Mouse (Mus musculus): ENCODE results near the gene AY761185. TPM values are rescaled to one million over a fixed set of nuclear protein-coding genes. Genes with fewer than 3 reads are reported as not detected.

AY761185 gene
- polyA plus RNA-seq (2012; rRNA removed; ENCODE audit: low replicate concordance), result not detected in 2 replicates

GRCm38 (mm10) chr8:20944610-20945009 lies at the start of gene AY761185:
Gene AY761185 (minus strand): TSS chr8:20944710.

GRCm38 (mm10) chr8:20921971-20922370 lies 22.5 kb downstream of the AY761185 start, which contains the start of gene Gm6040:
Gene Gm6040 (minus strand): TSS chr8:20922071.

GRCm38 (mm10) chr8:20902527-20902926 lies 42.0 kb downstream of the AY761185 start, which contains the start of gene Gm15056:
Gene Gm15056 (minus strand): TSS chr8:20902627.

Other genes with a start within 250 kb of the AY761185 start
- not detected in 2 replicates for gene Defb33, start 52.0 kb downstream of the AY761185 start, polyA plus RNA-seq (2012; rRNA removed; ENCODE audit: low replicate concordance)
- 0.65 and 0.74 TPM in 2 replicates for gene Gm15056, start 42.1 kb downstream of the AY761185 start, polyA plus RNA-seq (2012; rRNA removed; ENCODE audit: low replicate concordance)
- gene Gm6040, start 22.6 kb downstream of the AY761185 start, polyA plus RNA-seq (2012; rRNA removed; ENCODE audit: low replicate concordance), result not detected in 2 replicates
- gene Defa21, start 80.8 kb upstream of the AY761185 start, polyA plus RNA-seq (2012; rRNA removed; ENCODE audit: low replicate concordance), result not detected in 2 replicates
- not detected in 2 replicates for gene Defa23, start 110.3 kb upstream of the AY761185 start, polyA plus RNA-seq (2012; rRNA removed; ENCODE audit: low replicate concordance)
- gene Defa35, start 120.3 kb upstream of the AY761185 start, polyA plus RNA-seq (2012; rRNA removed; ENCODE audit: low replicate concordance), result not detected in 2 replicates
- not detected in 2 replicates for gene Defa25, start 139.7 kb upstream of the AY761185 start, polyA plus RNA-seq (2012; rRNA removed; ENCODE audit: low replicate concordance)
- not detected in 2 replicates for gene Gm14851, start 151.3 kb upstream of the AY761185 start, polyA plus RNA-seq (2012; rRNA removed; ENCODE audit: low replicate concordance)
- gene Defa30, start 189.9 kb upstream of the AY761185 start, polyA plus RNA-seq (2012; rRNA removed; ENCODE audit: low replicate concordance), result not detected in 2 replicates
- gene Defa22, start 217.6 kb upstream of the AY761185 start, polyA plus RNA-seq (2012; rRNA removed; ENCODE audit: low replicate concordance), result not detected in 2 replicates
- not detected in 2 replicates for gene Defa31, start 246.9 kb upstream of the AY761185 start, polyA plus RNA-seq (2012; rRNA removed; ENCODE audit: low replicate concordance)

Measured in mammary gland, adult 2 months (tissue).